Mouse (Mus musculus): ENCODE results near the gene Acox3.
A peak's percentile ranks its signal among the peaks of the same experiment; 100 is the strongest.
"Not testable (repeated sequence)": the region's sequence is repeated elsewhere in the genome, so short reads cannot be mapped to it uniquely, and the experiment has no call there.

Acox3 gene

DNA sequence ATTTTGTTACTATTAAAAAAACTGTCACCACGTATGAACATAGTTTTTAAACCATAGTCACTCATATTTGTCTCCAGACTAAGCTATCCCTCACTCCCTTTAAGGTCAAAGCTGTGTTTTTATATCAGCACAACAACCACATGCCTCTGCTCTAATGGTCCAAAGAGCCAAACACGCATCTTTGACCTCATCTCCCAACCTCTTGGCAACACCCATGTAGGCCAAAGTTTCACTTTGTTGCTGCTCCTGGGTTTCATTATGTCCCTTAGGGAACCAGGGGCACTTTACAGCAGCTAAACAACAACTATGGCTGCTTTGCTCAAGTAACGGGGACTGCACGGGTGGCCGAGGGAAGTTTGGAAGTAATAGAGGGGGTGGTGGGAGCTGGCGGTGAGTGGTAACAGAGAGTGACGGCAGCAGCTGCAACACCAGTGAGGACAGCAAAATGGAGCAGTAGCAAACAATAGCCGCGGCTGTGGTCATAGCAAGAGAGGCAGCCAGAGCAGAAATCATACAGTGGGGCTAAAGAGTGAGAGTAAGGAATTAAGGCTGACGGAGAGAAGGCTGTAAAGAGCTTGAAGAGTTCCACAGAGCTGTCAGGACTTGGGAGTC is 6.3 kb upstream of the Acox3 start:
- no peak for DNase-seq (ENCODE audit: inconsistent age in 2 of 2, low spot score in 1 of 2)

DNA sequence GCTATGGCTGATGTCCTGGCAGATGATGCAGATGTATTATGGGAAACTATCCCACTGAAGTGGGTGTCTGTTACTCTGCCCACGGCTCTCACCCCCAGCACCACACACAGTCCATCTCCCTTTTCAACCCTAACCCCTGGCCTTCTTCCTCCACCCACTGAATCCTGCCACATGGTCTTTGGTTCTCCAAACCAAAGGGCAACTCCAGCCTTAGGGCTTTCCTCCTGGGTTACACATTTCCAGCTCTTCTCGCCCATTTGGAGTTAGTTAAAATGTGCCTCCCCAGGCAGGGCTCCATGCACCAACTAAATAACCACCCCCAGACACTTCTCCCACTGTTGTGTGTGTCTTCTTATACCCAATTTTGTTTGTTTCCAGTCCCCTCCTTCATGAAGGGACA is 4.4 kb upstream of the Acox3 start:
- DNase-seq (ENCODE audit: inconsistent age in 2 of 2, low spot score in 1 of 2) = no peak

- DNase-seq (ENCODE audit: inconsistent age in 2 of 2, low spot score in 1 of 2) = no peak
Measured at GRCm38 (mm10) chr5:35579247-35579893, 3.5 kb upstream of the Acox3 start.

GRCm38 (mm10) chr5:35580156-35580922 is 2.5 kb upstream of the Acox3 start:
- no peak for DNase-seq (ENCODE audit: inconsistent age in 2 of 2, low spot score in 1 of 2)

DNA sequence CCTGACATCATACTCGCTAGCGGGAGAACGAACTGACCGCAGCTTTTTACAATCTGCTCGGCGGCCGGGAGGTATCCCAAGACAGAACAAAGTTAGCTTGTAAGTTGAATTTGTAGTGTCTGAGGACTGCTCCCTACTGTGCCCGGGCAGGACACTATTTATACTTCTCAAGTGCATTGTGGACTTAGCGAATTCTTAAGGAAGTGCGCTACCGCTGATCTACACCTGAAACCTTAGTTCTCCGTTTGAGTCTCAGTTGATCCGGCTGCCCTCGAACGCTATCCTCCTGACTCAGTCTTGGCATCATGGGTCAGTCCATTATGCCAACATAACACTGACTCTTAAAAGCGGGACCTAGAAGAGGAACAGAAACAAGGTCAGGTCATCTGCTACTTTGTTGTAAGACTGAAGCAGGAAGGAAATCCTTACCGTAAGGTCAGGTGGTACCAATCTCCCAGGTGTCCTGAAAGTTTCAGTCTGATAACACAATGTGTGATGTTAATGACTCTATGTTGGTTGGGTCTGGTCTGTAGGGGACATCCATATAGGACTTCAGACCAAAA is 462 bp downstream of the Acox3 start:
- no peak for DNase-seq (ENCODE audit: inconsistent age in 2 of 2, low spot score in 1 of 2)

DNA sequence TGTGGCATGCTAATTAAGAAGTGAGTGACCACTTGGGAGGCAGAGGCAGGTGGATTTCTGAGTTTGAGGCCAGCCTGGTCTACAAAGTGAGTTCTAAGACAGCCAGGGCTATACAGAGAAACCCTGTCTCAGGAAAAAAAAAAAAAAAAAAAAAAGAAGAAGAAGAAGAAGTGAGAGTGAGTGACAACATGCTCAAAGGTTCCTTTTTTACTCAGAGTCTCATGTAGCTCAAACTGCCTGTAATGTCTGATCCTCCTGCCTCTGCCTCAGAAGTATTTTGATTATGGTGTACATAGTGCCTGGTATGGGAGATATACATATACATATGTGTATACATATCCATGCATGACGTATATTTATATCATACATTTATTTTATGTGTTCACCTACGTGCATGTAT is 1.4 kb downstream of the Acox3 start:
- DNase-seq (ENCODE audit: inconsistent age in 2 of 2, low spot score in 1 of 2) = not testable (repeated sequence)

DNA sequence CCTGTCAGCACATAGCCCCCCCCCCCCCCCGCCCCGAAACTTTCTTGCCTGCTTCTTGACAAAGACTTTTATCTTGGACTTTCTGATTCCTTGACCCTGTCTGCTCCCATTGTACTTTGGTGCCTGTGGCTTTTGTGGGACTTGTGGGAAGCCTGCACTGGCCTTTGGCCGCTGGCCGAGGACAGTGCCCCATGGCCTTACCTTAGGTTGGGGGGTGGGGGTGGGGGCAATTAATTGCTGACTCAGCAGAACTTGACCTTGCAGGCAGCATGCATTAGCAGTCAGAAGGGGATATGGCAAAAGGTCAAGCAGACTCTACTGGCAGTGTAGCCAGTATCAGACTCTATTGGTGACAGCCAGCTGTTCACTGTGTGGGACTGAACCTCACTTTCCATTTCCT is 8.7 kb downstream of the Acox3 start:
- no peak for DNase-seq (ENCODE audit: inconsistent age in 2 of 2, low spot score in 1 of 2)

DNA sequence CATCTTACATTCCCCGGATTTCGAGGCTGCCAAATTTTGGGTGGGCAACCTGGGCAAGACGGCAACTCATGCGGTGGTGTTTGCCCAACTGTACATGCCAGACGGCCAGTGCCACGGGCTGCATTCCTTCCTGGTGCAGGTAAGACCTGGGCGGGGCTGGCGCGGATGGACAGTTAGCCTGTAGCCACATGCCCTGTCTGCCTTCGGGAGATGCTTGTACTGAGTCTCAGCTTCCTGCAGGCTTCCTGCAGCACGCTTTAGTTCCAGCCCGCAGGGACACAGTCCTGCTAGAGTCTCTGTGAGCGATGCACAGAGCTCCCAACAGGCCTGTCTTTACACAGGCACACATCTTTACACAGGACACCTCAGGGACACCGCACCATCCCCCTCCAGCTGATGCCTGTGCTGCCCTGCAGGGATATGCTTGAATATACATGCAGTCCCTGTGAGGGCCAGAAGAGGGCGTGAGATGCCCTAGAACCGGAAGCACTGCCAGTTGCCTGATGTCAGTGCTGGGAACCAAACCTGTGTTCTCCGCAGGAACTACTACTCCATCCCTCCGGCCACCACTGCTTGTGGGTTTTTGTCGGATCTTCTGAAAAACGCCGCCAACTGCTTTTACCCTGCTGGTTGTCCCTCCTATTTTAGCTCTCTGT is 9.4 kb downstream of the Acox3 start:
- peak in 1 of 2 experiments; percentile 42 for DNase-seq (ENCODE audit: inconsistent age in 2 of 2, low spot score in 1 of 2)

GRCm38 (mm10) chr5:35592824-35593223 is 10.0 kb downstream of the Acox3 start:
- DNase-seq (ENCODE audit: inconsistent age in 2 of 2, low spot score in 1 of 2) = peak; percentile 79 to 87

GRCm38 (mm10) chr5:35593272-35593671 is 10.4 kb downstream of the Acox3 start:
- DNase-seq (ENCODE audit: inconsistent age in 2 of 2, low spot score in 1 of 2) = peak in 1 of 2 experiments; percentile 21

GRCm38 (mm10) chr5:35594768-35595167 is 11.9 kb downstream of the Acox3 start:
- peak; percentile 56 to 82 for DNase-seq (ENCODE audit: inconsistent age in 2 of 2, low spot score in 1 of 2)

DNA sequence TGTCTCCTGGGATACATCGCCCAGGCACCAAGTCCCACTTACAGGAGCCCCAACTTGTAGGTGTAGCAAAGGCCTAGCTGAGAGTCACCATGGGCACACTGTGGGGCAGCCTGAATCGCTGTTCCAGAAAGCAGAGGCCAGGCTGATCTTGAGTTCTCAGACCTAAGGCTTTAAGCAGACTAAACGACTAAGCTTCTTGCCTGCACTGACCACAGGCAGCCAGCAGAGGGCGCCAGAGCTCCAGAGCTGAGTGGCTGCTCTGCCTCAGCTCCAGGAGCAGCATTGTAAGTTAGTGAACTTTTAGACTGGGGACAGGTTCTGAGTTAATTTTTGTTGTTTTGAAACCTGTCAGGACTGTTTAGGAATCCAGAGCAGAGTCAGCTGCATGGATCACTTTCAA is 12.9 kb downstream of the Acox3 start:
- peak; percentile 73 to 90 for DNase-seq (ENCODE audit: inconsistent age in 2 of 2, low spot score in 1 of 2)

GRCm38 (mm10) chr5:35596169-35597160 is 13.6 kb downstream of the Acox3 start:
- peak in 1 of 2 experiments; percentile 41 for DNase-seq (ENCODE audit: inconsistent age in 2 of 2, low spot score in 1 of 2)

- no peak for DNase-seq (ENCODE audit: inconsistent age in 2 of 2, low spot score in 1 of 2)
Measured at GRCm38 (mm10) chr5:35600233-35600632, 17.4 kb downstream of the Acox3 start.

- no peak for DNase-seq (ENCODE audit: inconsistent age in 2 of 2, low spot score in 1 of 2)
Measured at GRCm38 (mm10) chr5:35601526-35601925, 18.7 kb downstream of the Acox3 start.

DNA sequence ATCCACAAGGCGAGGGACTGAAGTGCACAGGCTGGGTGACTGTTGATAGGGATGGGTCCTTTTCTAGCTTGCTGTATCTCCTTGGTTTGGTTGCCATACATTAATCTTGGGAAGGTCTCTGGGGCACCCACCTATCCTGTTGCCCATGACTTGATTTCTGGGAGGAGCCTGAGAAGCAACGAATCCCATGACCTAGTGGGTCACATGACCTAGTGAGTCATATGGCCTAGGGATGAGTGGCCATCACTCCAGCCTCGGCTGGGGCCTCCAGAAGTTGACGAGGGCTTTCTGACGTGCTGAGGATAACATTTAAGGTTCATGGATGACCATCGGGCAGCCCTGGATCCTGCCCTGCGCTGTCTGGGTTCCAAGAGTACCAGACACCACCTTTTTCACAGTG is 22.5 kb downstream of the Acox3 start:
- DNase-seq (ENCODE audit: inconsistent age in 2 of 2, low spot score in 1 of 2) = no peak

DNA sequence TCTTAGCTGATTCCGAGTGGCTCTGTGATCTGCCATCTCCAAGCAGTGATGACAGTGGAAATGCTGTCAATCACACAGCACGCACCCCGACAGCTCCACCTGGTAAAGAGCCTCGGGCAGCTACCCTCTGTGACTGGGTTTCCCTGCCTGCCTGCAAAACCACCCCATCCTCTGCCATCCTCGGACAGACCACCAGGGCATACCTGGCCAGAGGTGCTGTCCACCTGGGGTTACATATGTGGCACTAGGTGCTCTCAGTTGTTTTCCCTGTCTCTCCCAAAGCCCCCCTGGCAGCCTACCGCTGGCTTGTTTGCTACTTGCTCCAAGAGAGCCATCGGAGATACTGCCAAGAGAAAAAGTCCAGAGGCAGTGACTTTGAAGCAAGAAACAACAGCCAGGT is 24.0 kb downstream of the Acox3 start:
- no peak for DNase-seq (ENCODE audit: inconsistent age in 2 of 2, low spot score in 1 of 2)

GRCm38 (mm10) chr5:35607784-35608183 is 24.9 kb downstream of the Acox3 start:
- no peak for DNase-seq (ENCODE audit: inconsistent age in 2 of 2, low spot score in 1 of 2)

DNA sequence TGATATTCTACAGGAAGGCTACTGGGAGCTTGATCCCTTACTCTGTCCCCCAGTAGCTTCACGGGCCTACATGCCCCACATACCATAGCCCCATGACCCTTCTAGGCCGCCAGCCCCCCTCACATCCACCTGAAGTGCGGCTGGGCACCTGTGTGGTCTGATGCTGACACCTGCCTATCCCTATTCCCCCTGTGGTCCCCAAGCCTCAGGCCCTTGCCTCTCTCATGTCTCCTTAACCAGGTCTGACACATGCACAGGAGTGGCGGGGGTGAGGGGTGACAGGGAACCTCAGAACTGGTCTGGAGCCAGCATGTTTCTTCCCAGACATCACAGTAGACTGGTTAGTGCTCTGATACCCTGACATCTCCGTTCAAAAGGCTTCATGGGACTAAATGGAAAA is 25.7 kb downstream of the Acox3 start:
- DNase-seq (ENCODE audit: inconsistent age in 2 of 2, low spot score in 1 of 2) = no peak

GRCm38 (mm10) chr5:35609381-35609780 is 26.5 kb downstream of the Acox3 start:
- peak in 1 of 2 experiments; percentile 56 for DNase-seq (ENCODE audit: inconsistent age in 2 of 2, low spot score in 1 of 2)
